Comparison of ENCODE assay signal across 18 mouse cellular contexts in genomic region chr9:48216091-48217001, GRCm38 (mm10). TPM values are rescaled to one million over a fixed set of nuclear protein-coding genes. Genes with fewer than 3 reads are reported as not detected.
DNase-seq lines count a peak whose midpoint lies in the region; ATAC-seq lines count a peak whose summit lies in the region.
"Had no signal": no experiment of that assay in that cellular context is flagged by ENCODE, and none has a peak within 500 bp of the region (broad histone marks: within the 10 kb centered on the region; RNA-seq: fewer than 3 reads in every experiment).

No protein-coding gene starts in this region.

- H3K9me3 ChIP-seq in forebrain, embryonic 13.5 days (replicated peaks): no peaks in the 10 kb centered on the region
- H3K9me3 ChIP-seq in forebrain, embryonic 11.5 days (ENCODE audit: control insufficient read depth, low read length): no peaks in the 10 kb centered on the region
- H3K9me3 ChIP-seq in kidney, embryonic 14.5 days (ENCODE audit: control insufficient read depth, low read length): no peaks in the 10 kb centered on the region
- H3K9me3 ChIP-seq: embryonic facial prominence, embryonic 13.5 days; liver, embryonic 12.5 days; lung, embryonic 15.5 days; midbrain, embryonic 15.5 days had no signal

- H3K4me1 ChIP-seq in forebrain, embryonic 13.5 days: peaks cover 14% of the 10 kb centered on the region
- no peaks in the 10 kb centered on the region for H3K4me1 ChIP-seq in forebrain, embryonic 11.5 days (replicated peaks; ENCODE audit: control insufficient read depth, insufficient read depth, low read length)
- H3K4me1 ChIP-seq in kidney, embryonic 14.5 days (ENCODE audit: control insufficient read depth, insufficient read depth, low read length): no peaks in the 10 kb centered on the region
- H3K4me1 ChIP-seq: embryonic facial prominence, embryonic 13.5 days; liver, embryonic 12.5 days; lung, embryonic 15.5 days had no signal

- H3K4me2 ChIP-seq in forebrain, embryonic 13.5 days: no peak overlapping the region
- no peak overlapping the region for H3K4me2 ChIP-seq in forebrain, embryonic 11.5 days (ENCODE audit: low read depth, low read length, severe bottlenecking)
- no peak overlapping the region for H3K4me2 ChIP-seq in kidney, embryonic 14.5 days (replicated peaks; ENCODE audit: low read depth, low read length)
- H3K4me2 ChIP-seq: embryonic facial prominence, embryonic 13.5 days; liver, embryonic 12.5 days; lung, embryonic 15.5 days; midbrain, embryonic 15.5 days had no signal

- no peak for DNase-seq in forebrain, embryonic 11.5 days (ENCODE audit: low spot score)
- peak; percentile 6 for DNase-seq in lung, postnatal 10 days
- no peak for DNase-seq in lung, postnatal 36 days
- peak; percentile 65 for DNase-seq in layer of hippocampus, adult 9-11 months
- DNase-seq in kidney, adult 18-20 months: no peak
- DNase-seq: cerebellum, adult 18-20 months; heart, adult 2 months; thymus, postnatal 4 days had no signal

- no peak overlapping the region for H3K9ac ChIP-seq in forebrain, embryonic 13.5 days
- H3K9ac ChIP-seq in forebrain, embryonic 11.5 days (ENCODE audit: low read length): no peak overlapping the region
- H3K9ac ChIP-seq in kidney, embryonic 14.5 days (ENCODE audit: low read depth, low read length): no peak overlapping the region
- H3K9ac ChIP-seq: embryonic facial prominence, embryonic 13.5 days; liver, embryonic 12.5 days; lung, embryonic 15.5 days; midbrain, embryonic 15.5 days had no signal

- H3K4me3 ChIP-seq in forebrain, embryonic 13.5 days: no peak overlapping the region
- H3K4me3 ChIP-seq in forebrain, embryonic 11.5 days (ENCODE audit: low read depth, low read length): no peak overlapping the region
- no peak overlapping the region for H3K4me3 ChIP-seq in kidney, embryonic 14.5 days (ENCODE audit: low read length)
- H3K4me3 ChIP-seq: embryonic facial prominence, embryonic 13.5 days; heart, adult 2 months; liver, embryonic 12.5 days; lung, embryonic 15.5 days; midbrain, embryonic 15.5 days had no signal

- H3K27ac ChIP-seq in forebrain, embryonic 13.5 days: peak overlapping the region; percentile 57; the same call in 1 of the 2 replicates
- no peak overlapping the region for H3K27ac ChIP-seq in forebrain, embryonic 11.5 days (ENCODE audit: low read depth, low read length)
- H3K27ac ChIP-seq in kidney, embryonic 14.5 days (ENCODE audit: low read depth, low read length): no peak overlapping the region
- H3K27ac ChIP-seq: embryonic facial prominence, embryonic 13.5 days; heart, adult 2 months; kidney, postnatal 0 days; liver, embryonic 12.5 days; lung, embryonic 15.5 days; midbrain, embryonic 15.5 days had no signal

- peak; percentile 24; the same call in 1 of the 2 replicates for ATAC-seq in forebrain, embryonic 13.5 days
- ATAC-seq in forebrain, embryonic 11.5 days (replicated peaks; ENCODE audit: low FRiP score): no peak
- ATAC-seq in kidney, embryonic 14.5 days (ENCODE audit: low FRiP score, low TSS enrichment): no peak
- no peak for ATAC-seq in inflammation-experienced regulatory T-cells, adult 6 months
- ATAC-seq: intestine, embryonic 16.5 days; liver, embryonic 12.5 days; midbrain, embryonic 15.5 days had no signal

- no peaks in the 10 kb centered on the region for H3K27me3 ChIP-seq in forebrain, embryonic 13.5 days
- no peaks in the 10 kb centered on the region for H3K27me3 ChIP-seq in forebrain, embryonic 11.5 days (ENCODE audit: control insufficient read depth, insufficient read depth, low read length)
- no peaks in the 10 kb centered on the region for H3K27me3 ChIP-seq in kidney, embryonic 14.5 days (ENCODE audit: control insufficient read depth, insufficient read depth, low read length)
- H3K27me3 ChIP-seq: CH12.LX; embryonic facial prominence, embryonic 13.5 days; liver, embryonic 12.5 days; lung, embryonic 15.5 days; midbrain, embryonic 15.5 days had no signal

- WGBS in forebrain, embryonic 13.5 days: 78% methylated on average over 13 of the region's 13 CpGs
- 87% methylated on average over 13 of the region's 13 CpGs for WGBS in forebrain, embryonic 11.5 days
- 83% methylated on average over 13 of the region's 13 CpGs for WGBS in kidney, embryonic 14.5 days

- no peaks in the 10 kb centered on the region for H3K36me3 ChIP-seq in forebrain, embryonic 13.5 days (ENCODE audit: poor library complexity, severe bottlenecking)
- H3K36me3 ChIP-seq in forebrain, embryonic 11.5 days (ENCODE audit: control insufficient read depth, insufficient read depth, low read length): no peaks in the 10 kb centered on the region
- no peaks in the 10 kb centered on the region for H3K36me3 ChIP-seq in kidney, embryonic 14.5 days (ENCODE audit: control insufficient read depth, insufficient read depth, low read length)
- H3K36me3 ChIP-seq: embryonic facial prominence, embryonic 13.5 days; liver, embryonic 12.5 days; lung, embryonic 15.5 days; midbrain, embryonic 15.5 days had no signal

RNA-seq across cellular contexts. Expression of gene Nxpe4, which starts 54.5 kb away (rescaled TPM):
- polyA plus RNA-seq in forebrain, embryonic 13.5 days (2015; fragmentation: Nextera tagmentation; extraction: Ambion mirVana): 5.5 TPM in 2 replicates
- polyA plus RNA-seq in forebrain, embryonic 11.5 days (2014; fragmentation: Nextera tagmentation; extraction: Ambion mirVana): 7.8 and 7.9 TPM in 2 replicates
- 6.3 and 7.8 TPM in 2 replicates for polyA plus RNA-seq in kidney, embryonic 14.5 days (2014; fragmentation: Nextera tagmentation; extraction: Ambion mirVana)
- polyA plus RNA-seq in inflammation-experienced regulatory T-cells, adult 6 months (2017; shearing (Covaris generic)): 1 to 10 TPM in 1 of 3 experiments, not detected in 2; 3.0 TPM

Comparison
In these comparisons a context has a peak if more than half of its experiments do, and no peak if none do; other contexts are left out.
1. DNase-seq: peak in lung, postnatal 10 days (single experiment) and layer of hippocampus, adult 9-11 months (single experiment); none in forebrain, embryonic 11.5 days (single experiment), lung, postnatal 36 days (single experiment) and kidney, adult 18-20 months (single experiment).